Mouse (Mus musculus) forebrain, embryonic 15.5 days (tissue): ENCODE data around the gene Cdhr4. TPM values are rescaled to one million over a fixed set of nuclear protein-coding genes. Genes with fewer than 3 reads are reported as not detected.

Experiments used
- ATAC-seq: fragments of 200-750 bp; cut with Nextera tagmentation; replicated peaks from 2 replicates; pipeline ENCODE4 v1.8.0; 2017; ENCODE audit warnings: mild to moderate bottlenecking, moderate TSS enrichment, moderate library complexity
- H3K27ac ChIP-seq: fragments of 300-500 bp; sonication (generic); replicated peaks from 2 replicates; pipeline ENCODE4 v1.5.1; 2015; ENCODE audit warnings: mild to moderate bottlenecking, inconsistent platforms
- H3K27me3 ChIP-seq: fragments of 300-500 bp; sonication (generic); 2 replicates; pipeline ENCODE4 v1.6.1; 2015; ENCODE audit warnings: inconsistent platforms
- H3K36me3 ChIP-seq: fragments of 300-500 bp; sonication (generic); 2 replicates; pipeline ENCODE4 v1.6.1; 2015; ENCODE audit warnings: mild to moderate bottlenecking, inconsistent platforms
- H3K4me1 ChIP-seq: fragments of 300-500 bp; sonication (generic); 2 replicates; pipeline ENCODE4 v1.6.1; 2015; ENCODE audit warnings: inconsistent platforms
- H3K4me2 ChIP-seq: fragments of 300-500 bp; sonication (generic); replicated peaks from 2 replicates; pipeline ENCODE4 v1.6.1; 2015; ENCODE audit warnings: mild to moderate bottlenecking, inconsistent platforms
- H3K4me3 ChIP-seq: fragments of 300-500 bp; sonication (generic); 2 replicates; pipeline ENCODE4 v1.5.1; 2015; ENCODE audit warnings: mild to moderate bottlenecking, inconsistent platforms
- H3K9ac ChIP-seq: fragments of 300-500 bp; sonication (generic); replicated peaks from 2 replicates; pipeline ENCODE4 v1.6.1; 2015; ENCODE audit warnings: mild to moderate bottlenecking, inconsistent platforms
- H3K9me3 ChIP-seq: fragments of 300-500 bp; sonication (generic); 2 replicates; pipeline ENCODE4 v1.6.1; 2016; ENCODE audit warnings: inconsistent platforms
- WGBS: fragments of 180-500 bp; shearing (Covaris S2); methylation state at CpG from one replicate; pipeline ENCODE4 v1.1.7; 2015; ENCODE audit warnings: mixed read lengths; 5-methylcytosine and 5-hydroxymethylcytosine counted together
- polyA plus RNA-seq: library from polyadenylated mRNA; unstranded; fragments of >200 nt; fragmentation: Nextera tagmentation; extraction: Ambion mirVana; gene quantifications from 2 replicates; pipeline ENCODE4 v1.2.1, GENCODE M21; 2015

Gene Cdhr4
- polyA plus RNA-seq: 0.36 and 1.7 TPM in 2 replicates

GRCm38 (mm10) chr9:107992197-107992596, at the start of gene Cdhr4:
TSS of gene Cdhr4 (plus strand) at chr9:107992497.
- Histone ChIP-seq H3K27ac (no peak within 1 kb of the TSS), H3K4me3 (no peak within 1 kb of the TSS), H3K27me3 (no peaks in the 10 kb centered on the region), H3K9ac (no peak within 1 kb of the TSS), H3K4me1 (no peaks in the 10 kb centered on the region), H3K36me3 (no peaks in the 10 kb centered on the region), H3K4me2 (no peak within 1 kb of the TSS), H3K9me3 (no peaks in the 10 kb centered on the region)
- 73% methylated on average over 2 of the region's 2 CpGs for WGBS
- ATAC-seq: no peak

- ATAC-seq: no peak
- Histone ChIP-seq H3K9me3 (no peaks in the 10 kb centered on the region), H3K9ac (no peak overlapping the region), H3K4me3 (no peak overlapping the region), H3K4me2 (no peak overlapping the region), H3K4me1 (peaks cover 17% of the 10 kb centered on the region), H3K27ac (no peak overlapping the region), H3K36me3 (no peaks in the 10 kb centered on the region), H3K27me3 (no peaks in the 10 kb centered on the region)
- WGBS: 87% methylated on average over 31 of the region's 31 CpGs
These were observed 44.8 kb upstream of the Cdhr4 start for GRCm38 (mm10) chr9:107947241-107948194.

GRCm38 (mm10) chr9:107949184-107949921, 42.9 kb upstream of the Cdhr4 start:
- no peak overlapping the region for H3K9ac ChIP-seq
- H3K4me3 ChIP-seq: no peak overlapping the region
- 86% methylated on average over 13 of the region's 13 CpGs for WGBS
- H3K27me3 ChIP-seq: no peaks in the 10 kb centered on the region
- no peaks in the 10 kb centered on the region for H3K9me3 ChIP-seq
- peaks cover 17% of the 10 kb centered on the region for H3K4me1 ChIP-seq
- no peaks in the 10 kb centered on the region for H3K36me3 ChIP-seq
- no peak for ATAC-seq
- H3K27ac ChIP-seq: no peak overlapping the region
- no peak overlapping the region for H3K4me2 ChIP-seq

- peak within 1 kb of the TSS; percentile 89 for H3K27ac ChIP-seq
- no peaks in the 10 kb centered on the region for H3K27me3 ChIP-seq
- H3K9ac ChIP-seq: peak within 1 kb of the TSS; percentile 59
- peak within 1 kb of the TSS; percentile 67 for H3K4me3 ChIP-seq
- WGBS: 91% methylated on average over 10 of the region's 10 CpGs
- no peaks in the 10 kb centered on the region for H3K36me3 ChIP-seq
- peak within 1 kb of the TSS; percentile 65 for H3K4me2 ChIP-seq
- ATAC-seq: no peak
- H3K9me3 ChIP-seq: no peaks in the 10 kb centered on the region
- peaks cover 17% of the 10 kb centered on the region for H3K4me1 ChIP-seq
These were observed 42.4 kb upstream of the Cdhr4 start, which contains the start of gene Traip for GRCm38 (mm10) chr9:107949922-107950235. TSS of gene Traip (plus strand) at chr9:107950136.

- H3K4me3 ChIP-seq: peak overlapping the region; percentile 67
- H3K9ac ChIP-seq: peak overlapping the region; percentile 59
- H3K9me3 ChIP-seq: no peaks in the 10 kb centered on the region
- no peaks in the 10 kb centered on the region for H3K36me3 ChIP-seq
- ATAC-seq: peak; percentile 96
- WGBS: 14% methylated on average over 45 of the region's 45 CpGs
- H3K4me1 ChIP-seq: peaks cover 17% of the 10 kb centered on the region
- no peaks in the 10 kb centered on the region for H3K27me3 ChIP-seq
- peak overlapping the region; percentile 65 for H3K4me2 ChIP-seq
- peak overlapping the region; percentile 89 for H3K27ac ChIP-seq
These were observed 41.6 kb upstream of the Cdhr4 start for GRCm38 (mm10) chr9:107950460-107951355.

GRCm38 (mm10) chr9:107955613-107956289, 36.5 kb upstream of the Cdhr4 start:
- Histone ChIP-seq H3K9ac (no peak overlapping the region), H3K9me3 (no peaks in the 10 kb centered on the region), H3K4me2 (no peak overlapping the region), H3K27ac (no peak overlapping the region), H3K27me3 (no peaks in the 10 kb centered on the region), H3K4me1 (peaks cover 15% of the 10 kb centered on the region), H3K4me3 (no peak overlapping the region), H3K36me3 (0 out of 2 replicates have a peak, but pooled peaks cover 4% of the 10 kb centered on the region)
- ATAC-seq: no peak
- 89% methylated on average over 6 of the region's 6 CpGs for WGBS

GRCm38 (mm10) chr9:107957141-107957540, 35.2 kb upstream of the Cdhr4 start:
- H3K27ac ChIP-seq: no peak overlapping the region

GRCm38 (mm10) chr9:107959896-107960295, 32.4 kb upstream of the Cdhr4 start:
- WGBS: 77% methylated on average over 6 of the region's 6 CpGs

More at GRCm38 (mm10) chr9:107957141-107957540, 35.2 kb upstream of the Cdhr4 start:
- ATAC-seq: no peak
- H3K36me3 ChIP-seq: 0 out of 2 replicates have a peak, but pooled peaks cover 4% of the 10 kb centered on the region
- no peaks in the 10 kb centered on the region for H3K9me3 ChIP-seq
- no peak overlapping the region for H3K4me3 ChIP-seq
- 41% methylated on average over 6 of the region's 6 CpGs for WGBS
- H3K27me3 ChIP-seq: no peaks in the 10 kb centered on the region
- no peak overlapping the region for H3K4me2 ChIP-seq
- H3K9ac ChIP-seq: no peak overlapping the region
- H3K4me1 ChIP-seq: peaks cover 17% of the 10 kb centered on the region

GRCm38 (mm10) chr9:107960928-107961327, 31.4 kb upstream of the Cdhr4 start:
- Histone ChIP-seq H3K4me2 (peak overlapping the region; percentile 28), H3K4me1 (peaks cover 20% of the 10 kb centered on the region), H3K4me3 (no peak overlapping the region), H3K27me3 (no peaks in the 10 kb centered on the region), H3K9me3 (no peaks in the 10 kb centered on the region), H3K36me3 (0 out of 2 replicates have a peak, but pooled peaks cover 4% of the 10 kb centered on the region), H3K9ac (0 out of 2 replicates have a peak overlapping the region, but pooled peaks have one; percentile 15), H3K27ac (peak overlapping the region; percentile 83)
- WGBS: 83% methylated on average over 4 of the region's 4 CpGs
- no peak for ATAC-seq

More at GRCm38 (mm10) chr9:107959896-107960295, 32.4 kb upstream of the Cdhr4 start:
- H3K9me3 ChIP-seq: no peaks in the 10 kb centered on the region
- H3K9ac ChIP-seq: no peak overlapping the region
- 0 out of 2 replicates have a peak, but pooled peaks cover 4% of the 10 kb centered on the region for H3K36me3 ChIP-seq
- peaks cover 20% of the 10 kb centered on the region for H3K4me1 ChIP-seq
- no peak for ATAC-seq
- no peak overlapping the region for H3K4me3 ChIP-seq
- H3K27me3 ChIP-seq: no peaks in the 10 kb centered on the region
- peak overlapping the region; percentile 83 for H3K27ac ChIP-seq
- no peak overlapping the region for H3K4me2 ChIP-seq

GRCm38 (mm10) chr9:107961351-107961762, 30.9 kb upstream of the Cdhr4 start:
- peak; percentile 78 for ATAC-seq
- Histone ChIP-seq H3K4me3 (0 out of 2 replicates have a peak overlapping the region, but pooled peaks have one; percentile 10), H3K9me3 (no peaks in the 10 kb centered on the region), H3K4me2 (peak overlapping the region; percentile 28), H3K27ac (peak overlapping the region; percentile 83), H3K9ac (0 out of 2 replicates have a peak overlapping the region, but pooled peaks have one; percentile 15), H3K4me1 (peaks cover 20% of the 10 kb centered on the region), H3K36me3 (0 out of 2 replicates have a peak, but pooled peaks cover 4% of the 10 kb centered on the region), H3K27me3 (no peaks in the 10 kb centered on the region)
- 62% methylated on average over 10 of the region's 10 CpGs for WGBS
